Mouse (Mus musculus) natural killer cell, adult 2 months (primary cell): ENCODE results near the gene Bach1.
"Not testable (repeated sequence)": the region's sequence is repeated elsewhere in the genome, so short reads cannot be mapped to it uniquely, and the experiment has no call there.

ENCODE experiments used
- DNase-seq, 2 experiments: peaks; one replicate each; pipeline ENCODE4 v3.0.0; 2022; ENCODE audit warnings: low spot score in 2 of 2

The Bach1 gene

GRCm38 (mm10) chr16:87680912-87681634 lies 17.7 kb upstream of the Bach1 start:
- DNase-seq: no peak

- no peak for DNase-seq
Observed at GRCm38 (mm10) chr16:87681848-87682247, 16.9 kb upstream of the Bach1 start.

GRCm38 (mm10) chr16:87686458-87686857 lies 12.3 kb upstream of the Bach1 start:
- no peak for DNase-seq

GRCm38 (mm10) chr16:87687346-87687745 lies 11.4 kb upstream of the Bach1 start:
- DNase-seq: no peak

GRCm38 (mm10) chr16:87688328-87688727 lies 10.4 kb upstream of the Bach1 start:
- DNase-seq: not testable (repeated sequence)

- not testable (repeated sequence) for DNase-seq
Observed at GRCm38 (mm10) chr16:87688823-87689222, 9.9 kb upstream of the Bach1 start.

GRCm38 (mm10) chr16:87689225-87689624 lies 9.5 kb upstream of the Bach1 start:
- DNase-seq: no peak

- no peak for DNase-seq
Observed at GRCm38 (mm10) chr16:87690506-87690905, 8.2 kb upstream of the Bach1 start.

GRCm38 (mm10) chr16:87691102-87691501 lies 7.6 kb upstream of the Bach1 start:
- no peak for DNase-seq

GRCm38 (mm10) chr16:87692591-87692990 lies 6.2 kb upstream of the Bach1 start:
- no peak for DNase-seq

- DNase-seq: no peak
Observed at GRCm38 (mm10) chr16:87697707-87698365, 909 bp upstream of the Bach1 start.

GRCm38 (mm10) chr16:87699306-87699692 lies 554 bp downstream of the Bach1 start:
- DNase-seq: no peak

- DNase-seq: peak; percentile 49 to 52
Observed at GRCm38 (mm10) chr16:87699693-87700394, 1.1 kb downstream of the Bach1 start.

- no peak for DNase-seq
Observed at GRCm38 (mm10) chr16:87700395-87700765, 1.6 kb downstream of the Bach1 start.

GRCm38 (mm10) chr16:87701891-87702290 lies 3.1 kb downstream of the Bach1 start:
- DNase-seq: no peak

GRCm38 (mm10) chr16:87702881-87703280 lies 4.1 kb downstream of the Bach1 start:
- DNase-seq: no peak

GRCm38 (mm10) chr16:87704225-87704624 lies 5.5 kb downstream of the Bach1 start:
- no peak for DNase-seq

GRCm38 (mm10) chr16:87705892-87706589 lies 7.3 kb downstream of the Bach1 start:
- DNase-seq: no peak

GRCm38 (mm10) chr16:87707335-87707734 lies 8.6 kb downstream of the Bach1 start:
- DNase-seq: no peak

GRCm38 (mm10) chr16:87708570-87708969 lies 9.8 kb downstream of the Bach1 start:
- no peak for DNase-seq

- DNase-seq: no peak
Observed at GRCm38 (mm10) chr16:87709144-87709543, 10.4 kb downstream of the Bach1 start.

GRCm38 (mm10) chr16:87709971-87710370 lies 11.2 kb downstream of the Bach1 start:
- DNase-seq: no peak
